Mouse (Mus musculus): ENCODE data around the gene Adam8. TPM values are rescaled to one million over a fixed set of nuclear protein-coding genes. Genes with fewer than 3 reads are reported as not detected.
A peak's percentile ranks its signal among the peaks of the same experiment; 100 is the strongest.

The Adam8 gene
- polyA plus RNA-seq (2014; fragmentation: Nextera tagmentation; extraction: Ambion mirVana): 2.4 and 2.8 TPM in 2 replicates

DNA sequence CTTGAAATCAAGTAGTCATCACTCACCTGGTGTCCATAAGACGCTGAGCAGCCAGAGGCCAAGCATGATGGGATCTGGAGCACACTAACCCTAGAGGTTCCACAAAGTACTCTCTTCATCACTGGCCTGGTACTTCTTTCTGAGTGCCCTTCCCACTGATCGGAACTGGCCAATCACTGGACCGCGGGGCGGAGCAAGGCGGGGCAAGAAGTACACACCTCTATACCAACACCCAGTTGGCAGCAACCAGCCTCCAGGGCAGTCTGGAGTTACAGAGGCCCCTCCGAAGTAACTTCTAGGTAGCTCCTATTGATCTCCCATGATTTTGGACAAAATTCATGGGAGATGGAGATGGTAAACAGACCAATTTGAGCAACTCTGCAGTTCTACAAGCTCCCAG is at the start of gene Adam8:
Adam8 (minus strand) TSS at position 157 of the 400 bp plus-strand sequence.
- no peaks in the 10 kb centered on the region for H3K27me3 ChIP-seq (ENCODE audit: control insufficient read depth, insufficient read depth, low read length)
- H3K9ac ChIP-seq (replicated peaks; ENCODE audit: low read depth, low read length): no peak within 1 kb of the TSS
- H3K4me2 ChIP-seq (replicated peaks; ENCODE audit: low read depth, low read length): no peak within 1 kb of the TSS
- no peak within 1 kb of the TSS for H3K27ac ChIP-seq (ENCODE audit: low read length)
- no peaks in the 10 kb centered on the region for H3K9me3 ChIP-seq (ENCODE audit: control insufficient read depth, low read depth, low read length)
- H3K4me3 ChIP-seq (ENCODE audit: low read depth, low read length): no peak within 1 kb of the TSS
- 24% methylated on average over 7 of the region's 7 CpGs for WGBS
- ATAC-seq (ENCODE audit: insufficient number of reproducible peaks, insufficient read depth, low FRiP score, low read depth): peak; percentile 66
- peaks cover 23% of the 10 kb centered on the region; the same call in 1 of the 2 replicates for H3K36me3 ChIP-seq (ENCODE audit: control insufficient read depth, insufficient read depth, low read length)
- no peaks in the 10 kb centered on the region for H3K4me1 ChIP-seq (ENCODE audit: control insufficient read depth, insufficient read depth, low read length)

DNA sequence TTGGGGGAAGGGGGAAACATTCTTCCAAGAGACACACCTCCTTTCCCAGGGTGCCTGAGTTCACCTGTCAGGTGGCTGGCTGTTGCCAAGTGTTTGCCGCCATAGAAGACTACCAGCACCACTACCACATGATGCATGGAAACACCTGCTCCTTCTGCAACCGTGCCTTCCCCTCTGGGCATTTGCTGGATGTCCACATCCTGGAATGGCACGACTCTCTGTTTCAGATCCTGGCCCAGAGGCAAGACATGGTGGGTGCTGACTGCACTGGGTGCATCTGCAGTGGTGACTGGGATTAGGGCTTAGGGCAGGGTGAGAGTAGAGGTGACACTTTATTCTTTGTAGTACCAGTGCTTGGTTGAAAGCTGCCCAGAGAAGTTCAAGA is 44.8 kb upstream of the Adam8 start:
- H3K9ac ChIP-seq (replicated peaks; ENCODE audit: low read depth, low read length): 0 out of 2 replicates have a peak overlapping the region, but pooled peaks have one; percentile 18
- no peak overlapping the region for H3K27ac ChIP-seq (ENCODE audit: low read length)
- H3K36me3 ChIP-seq (ENCODE audit: control insufficient read depth, insufficient read depth, low read length): peaks cover 23% of the 10 kb centered on the region; the same call in 1 of the 2 replicates
- no peaks in the 10 kb centered on the region for H3K27me3 ChIP-seq (ENCODE audit: control insufficient read depth, insufficient read depth, low read length)
- 50% methylated on average over 3 of the region's 3 CpGs for WGBS
- peak overlapping the region; percentile 92 for H3K4me2 ChIP-seq (replicated peaks; ENCODE audit: low read depth, low read length)
- no peak for ATAC-seq (ENCODE audit: insufficient number of reproducible peaks, insufficient read depth, low FRiP score, low read depth)
- H3K9me3 ChIP-seq (ENCODE audit: control insufficient read depth, low read depth, low read length): no peaks in the 10 kb centered on the region
- H3K4me3 ChIP-seq (ENCODE audit: low read depth, low read length): peak overlapping the region; percentile 84
- H3K4me1 ChIP-seq (ENCODE audit: control insufficient read depth, insufficient read depth, low read length): peaks cover 11% of the 10 kb centered on the region

DNA sequence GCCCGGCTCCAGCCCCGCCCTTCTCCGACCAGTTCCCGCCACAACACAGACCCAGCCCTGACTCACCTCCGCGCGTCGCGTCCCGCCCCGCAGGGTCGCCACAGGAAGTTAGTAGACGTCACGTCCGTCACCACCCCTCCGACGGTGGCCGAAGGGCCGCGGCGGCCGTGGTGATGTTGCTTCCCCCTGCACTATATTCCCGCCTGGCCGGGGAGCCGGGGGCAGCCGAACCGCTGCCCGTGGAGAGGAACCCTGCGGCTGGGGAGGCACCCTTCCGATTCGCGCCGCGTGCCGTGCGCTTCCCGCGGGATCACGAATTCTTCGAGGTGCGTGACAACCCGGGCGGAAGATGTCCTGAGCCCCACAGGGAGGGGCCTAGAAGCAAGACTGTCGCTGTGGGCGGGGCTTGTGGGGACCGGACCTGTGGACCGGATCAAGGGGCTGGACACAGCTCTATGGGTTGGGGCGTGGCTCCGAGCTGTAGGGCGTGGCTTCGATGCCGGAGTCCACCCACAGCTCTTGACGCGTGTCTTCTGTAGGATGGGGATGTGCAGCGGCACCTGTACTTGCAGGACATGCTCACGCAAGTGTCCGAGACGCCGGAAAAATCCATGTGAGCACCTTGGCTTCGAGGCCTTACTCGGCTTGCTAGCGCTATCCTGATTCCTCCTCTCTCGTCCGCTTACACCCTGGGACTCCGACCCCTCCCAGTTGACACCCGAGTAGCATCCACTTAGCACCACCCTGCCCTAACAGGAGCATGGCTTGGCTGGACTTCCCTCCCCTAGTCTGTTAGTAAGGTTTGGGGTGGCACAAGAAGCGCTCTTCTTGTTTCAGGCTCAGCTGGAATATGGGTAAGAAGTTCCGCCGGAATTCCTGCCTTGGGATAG is 44.2 kb upstream of the Adam8 start, which contains the start of the genes Zfp511 and Tubgcp2:
Zfp511 (plus strand) TSS at position 111 of the 890 bp plus-strand sequence.
Tubgcp2 (minus strand) TSS at position 389 of the 890 bp plus-strand sequence.
- H3K4me3 ChIP-seq (ENCODE audit: low read depth, low read length): peak within 1 kb of the TSS; percentile 84
- peaks cover 27% of the 10 kb centered on the region for H3K36me3 ChIP-seq (ENCODE audit: control insufficient read depth, insufficient read depth, low read length)
- WGBS: 1% methylated on average over 69 of the region's 69 CpGs
- H3K9me3 ChIP-seq (ENCODE audit: control insufficient read depth, low read depth, low read length): no peaks in the 10 kb centered on the region
- peaks cover 11% of the 10 kb centered on the region for H3K4me1 ChIP-seq (ENCODE audit: control insufficient read depth, insufficient read depth, low read length)
- peak within 1 kb of the TSS; percentile 92 for H3K4me2 ChIP-seq (replicated peaks; ENCODE audit: low read depth, low read length)
- H3K27ac ChIP-seq (ENCODE audit: low read length): peak within 1 kb of the TSS; percentile 69
- H3K27me3 ChIP-seq (ENCODE audit: control insufficient read depth, insufficient read depth, low read length): no peaks in the 10 kb centered on the region
- peak within 1 kb of the TSS; percentile 62 for H3K9ac ChIP-seq (replicated peaks; ENCODE audit: low read depth, low read length)
- ATAC-seq (ENCODE audit: insufficient number of reproducible peaks, insufficient read depth, low FRiP score, low read depth): peak; percentile 97

DNA sequence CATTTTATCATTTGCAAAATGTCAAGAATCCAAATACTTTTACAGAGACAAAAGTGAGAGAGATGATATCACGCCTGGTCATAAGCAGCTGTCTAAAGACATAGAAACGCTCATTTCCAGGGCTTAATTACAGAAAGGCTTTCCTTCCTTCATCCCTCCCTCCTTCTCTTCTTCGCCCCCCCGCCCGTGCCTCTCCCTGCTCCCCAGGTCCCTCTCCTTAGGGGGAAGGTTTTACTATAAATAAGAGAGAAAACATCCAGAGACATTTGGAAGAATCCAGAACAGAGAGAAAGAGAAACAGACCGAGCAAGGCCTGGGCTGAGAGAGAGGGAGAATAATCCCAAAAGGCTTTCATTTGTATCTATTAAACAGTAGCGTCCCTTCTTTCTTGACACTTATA is 43.1 kb upstream of the Adam8 start:
- H3K4me3 ChIP-seq (ENCODE audit: low read depth, low read length): peak overlapping the region; percentile 84
- H3K4me2 ChIP-seq (replicated peaks; ENCODE audit: low read depth, low read length): peak overlapping the region; percentile 92
- 13% methylated on average over 7 of the region's 7 CpGs for WGBS
- no peak for ATAC-seq (ENCODE audit: insufficient number of reproducible peaks, insufficient read depth, low FRiP score, low read depth)
- peaks cover 32% of the 10 kb centered on the region for H3K36me3 ChIP-seq (ENCODE audit: control insufficient read depth, insufficient read depth, low read length)
- H3K9ac ChIP-seq (replicated peaks; ENCODE audit: low read depth, low read length): peak overlapping the region; percentile 62
- no peaks in the 10 kb centered on the region for H3K27me3 ChIP-seq (ENCODE audit: control insufficient read depth, insufficient read depth, low read length)
- H3K4me1 ChIP-seq (ENCODE audit: control insufficient read depth, insufficient read depth, low read length): peaks cover 11% of the 10 kb centered on the region
- H3K9me3 ChIP-seq (ENCODE audit: control insufficient read depth, low read depth, low read length): no peaks in the 10 kb centered on the region
- no peak overlapping the region for H3K27ac ChIP-seq (ENCODE audit: low read length)

DNA sequence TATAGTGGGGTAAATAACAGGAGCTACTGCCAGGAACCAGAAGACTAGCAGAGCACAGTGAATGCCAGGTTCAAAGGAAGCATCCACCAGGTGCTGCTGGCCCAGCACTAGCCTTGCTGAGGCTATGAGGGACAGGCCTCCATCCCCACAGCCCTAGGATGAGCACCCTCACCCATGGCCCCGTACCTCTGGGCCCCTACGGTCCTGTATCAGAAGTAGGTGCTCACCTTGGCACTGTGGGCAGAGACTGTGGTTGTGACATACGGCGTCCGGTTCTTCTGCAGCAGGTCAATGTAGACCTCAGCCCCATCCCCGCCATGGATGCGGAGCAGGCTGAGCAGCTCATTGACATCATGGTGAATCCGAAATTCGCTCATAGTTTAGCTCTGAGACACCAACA is 41.0 kb upstream of the Adam8 start:
- Histone ChIP-seq H3K27me3 (ENCODE audit: control insufficient read depth, insufficient read depth, low read length) (no peaks in the 10 kb centered on the region), H3K9me3 (ENCODE audit: control insufficient read depth, low read depth, low read length) (no peaks in the 10 kb centered on the region), H3K4me1 (ENCODE audit: control insufficient read depth, insufficient read depth, low read length) (peaks cover 11% of the 10 kb centered on the region), H3K4me3 (ENCODE audit: low read depth, low read length) (no peak overlapping the region), H3K4me2 (replicated peaks; ENCODE audit: low read depth, low read length) (no peak overlapping the region), H3K9ac (replicated peaks; ENCODE audit: low read depth, low read length) (no peak overlapping the region), H3K36me3 (ENCODE audit: control insufficient read depth, insufficient read depth, low read length) (peaks cover 45% of the 10 kb centered on the region), H3K27ac (ENCODE audit: low read length) (no peak overlapping the region)
- WGBS: 94% methylated on average over 9 of the region's 9 CpGs
- no peak for ATAC-seq (ENCODE audit: insufficient number of reproducible peaks, insufficient read depth, low FRiP score, low read depth)

DNA sequence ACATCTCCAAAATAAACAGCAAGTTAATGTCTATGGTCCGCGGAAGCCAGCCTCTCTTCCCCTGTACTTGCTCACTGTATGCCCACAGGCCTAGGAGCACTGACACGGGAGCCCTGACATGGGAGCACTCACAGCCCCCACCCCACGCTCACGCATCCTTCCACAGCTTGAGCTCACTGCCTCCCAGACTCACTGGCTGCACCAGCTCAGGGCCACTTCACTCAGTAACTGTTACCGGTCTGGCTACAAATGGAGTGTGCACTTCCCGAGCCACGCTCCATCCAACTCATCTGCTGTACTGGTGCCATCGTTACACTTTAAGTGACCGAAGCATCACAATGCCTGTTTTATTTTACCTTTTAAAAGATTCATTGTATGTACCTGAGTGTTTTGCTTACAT is 40.0 kb upstream of the Adam8 start:
- Histone ChIP-seq H3K36me3 (ENCODE audit: control insufficient read depth, insufficient read depth, low read length) (peaks cover 50% of the 10 kb centered on the region), H3K4me3 (ENCODE audit: low read depth, low read length) (no peak overlapping the region), H3K4me1 (ENCODE audit: control insufficient read depth, insufficient read depth, low read length) (peaks cover 10% of the 10 kb centered on the region), H3K27me3 (ENCODE audit: control insufficient read depth, insufficient read depth, low read length) (no peaks in the 10 kb centered on the region), H3K9ac (replicated peaks; ENCODE audit: low read depth, low read length) (no peak overlapping the region), H3K4me2 (replicated peaks; ENCODE audit: low read depth, low read length) (no peak overlapping the region), H3K27ac (ENCODE audit: low read length) (no peak overlapping the region), H3K9me3 (ENCODE audit: control insufficient read depth, low read depth, low read length) (no peaks in the 10 kb centered on the region; the same call in 1 of the 2 replicates)
- no peak for ATAC-seq (ENCODE audit: insufficient number of reproducible peaks, insufficient read depth, low FRiP score, low read depth)
- WGBS: 93% methylated on average over 10 of the region's 10 CpGs

DNA sequence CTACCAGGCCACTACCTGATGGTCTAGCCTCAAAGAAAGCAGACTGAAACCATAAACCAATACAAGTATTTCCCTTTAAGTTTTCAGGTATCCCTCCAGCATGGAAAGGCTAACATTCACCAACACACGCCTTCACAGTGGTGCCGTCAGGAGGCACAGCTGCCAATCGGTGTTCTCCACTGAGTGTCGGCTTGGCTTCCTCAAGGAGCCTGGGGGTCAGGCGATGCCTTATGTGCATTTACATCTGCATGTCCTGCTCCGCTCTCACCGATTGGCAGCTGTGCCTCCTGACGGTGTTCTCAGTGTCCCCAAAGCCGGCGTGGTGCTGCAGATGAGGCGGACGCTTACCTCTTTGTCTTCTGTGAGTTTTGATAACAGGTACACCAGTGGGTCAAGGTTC is 39.4 kb upstream of the Adam8 start:
- WGBS: 97% methylated on average over 12 of the region's 12 CpGs
- no peak overlapping the region for H3K4me3 ChIP-seq (ENCODE audit: low read depth, low read length)
- peaks cover 5% of the 10 kb centered on the region for H3K4me1 ChIP-seq (ENCODE audit: control insufficient read depth, insufficient read depth, low read length)
- no peak overlapping the region for H3K4me2 ChIP-seq (replicated peaks; ENCODE audit: low read depth, low read length)
- peaks cover 50% of the 10 kb centered on the region for H3K36me3 ChIP-seq (ENCODE audit: control insufficient read depth, insufficient read depth, low read length)
- H3K27ac ChIP-seq (ENCODE audit: low read length): no peak overlapping the region
- H3K27me3 ChIP-seq (ENCODE audit: control insufficient read depth, insufficient read depth, low read length): no peaks in the 10 kb centered on the region
- H3K9me3 ChIP-seq (ENCODE audit: control insufficient read depth, low read depth, low read length): no peaks in the 10 kb centered on the region; the same call in 1 of the 2 replicates
- no peak for ATAC-seq (ENCODE audit: insufficient number of reproducible peaks, insufficient read depth, low FRiP score, low read depth)
- no peak overlapping the region for H3K9ac ChIP-seq (replicated peaks; ENCODE audit: low read depth, low read length)

DNA sequence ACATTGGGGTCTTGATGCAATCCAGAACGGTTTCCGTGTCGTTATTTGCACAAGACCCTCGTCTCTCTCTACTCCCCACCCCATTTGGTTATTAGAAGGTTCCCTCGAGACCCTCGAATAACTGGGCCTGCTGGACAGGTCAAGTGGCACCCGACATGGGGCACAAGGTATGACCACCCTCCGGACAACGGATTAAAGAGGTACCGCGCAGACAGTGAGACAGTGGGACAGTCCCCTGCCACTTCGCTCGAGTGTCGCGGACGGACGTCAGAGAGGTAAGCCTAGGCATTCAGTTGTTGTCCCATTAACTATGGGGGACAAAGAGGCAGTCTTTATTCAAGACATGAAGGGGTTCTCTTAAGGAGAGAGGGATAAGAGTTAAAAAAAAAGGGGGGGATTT is 19.0 kb upstream of the Adam8 start:
- H3K4me3 ChIP-seq (ENCODE audit: low read depth, low read length): no peak overlapping the region
- H3K27me3 ChIP-seq (ENCODE audit: control insufficient read depth, insufficient read depth, low read length): no peaks in the 10 kb centered on the region
- no peak overlapping the region for H3K9ac ChIP-seq (replicated peaks; ENCODE audit: low read depth, low read length)
- H3K27ac ChIP-seq (ENCODE audit: low read length): no peak overlapping the region
- H3K4me1 ChIP-seq (ENCODE audit: control insufficient read depth, insufficient read depth, low read length): no peaks in the 10 kb centered on the region
- H3K9me3 ChIP-seq (ENCODE audit: control insufficient read depth, low read depth, low read length): no peaks in the 10 kb centered on the region
- WGBS: 96% methylated on average over 17 of the region's 17 CpGs
- peaks cover 15% of the 10 kb centered on the region for H3K36me3 ChIP-seq (ENCODE audit: control insufficient read depth, insufficient read depth, low read length)
- no peak for ATAC-seq (ENCODE audit: insufficient number of reproducible peaks, insufficient read depth, low FRiP score, low read depth)
- no peak overlapping the region for H3K4me2 ChIP-seq (replicated peaks; ENCODE audit: low read depth, low read length)

Data from stomach, embryonic 14.5 days (tissue).